Mouse (Mus musculus): ENCODE data around the gene Plxna2.
A peak's percentile ranks its signal among the peaks of the same experiment; 100 is the strongest.

Plxna2 gene

DNA sequence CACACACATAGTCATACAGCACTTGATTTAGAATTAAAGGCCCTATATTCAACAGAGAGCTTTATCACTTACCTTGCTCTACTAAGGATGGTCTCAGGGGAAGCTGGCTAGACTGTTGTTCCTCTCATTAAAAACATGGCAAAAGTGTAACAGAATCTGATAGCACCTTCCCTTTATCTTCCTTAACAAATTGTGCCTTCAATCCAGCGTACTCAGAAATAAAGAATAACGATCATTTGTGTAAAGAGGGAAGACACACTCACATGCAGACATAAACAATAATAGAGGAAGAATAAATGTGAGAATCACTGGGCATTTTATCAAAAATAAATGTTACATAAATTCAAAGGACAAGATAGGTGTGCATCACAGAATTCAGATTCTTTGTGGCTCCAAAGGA is at the start of gene Plxna2:
Plxna2 (plus strand) TSS at position 301 of the 400 bp plus-strand sequence.
- DNase-seq = no peak

GRCm38 (mm10) chr1:194573870-194574269 is 44.1 kb upstream of the Plxna2 start:
- no peak for DNase-seq

- peak; percentile 93 to 95 for DNase-seq
Measured at GRCm38 (mm10) chr1:194578270-194578669, 39.7 kb upstream of the Plxna2 start.

GRCm38 (mm10) chr1:194580539-194580938 is 37.5 kb upstream of the Plxna2 start:
- DNase-seq = no peak

DNA sequence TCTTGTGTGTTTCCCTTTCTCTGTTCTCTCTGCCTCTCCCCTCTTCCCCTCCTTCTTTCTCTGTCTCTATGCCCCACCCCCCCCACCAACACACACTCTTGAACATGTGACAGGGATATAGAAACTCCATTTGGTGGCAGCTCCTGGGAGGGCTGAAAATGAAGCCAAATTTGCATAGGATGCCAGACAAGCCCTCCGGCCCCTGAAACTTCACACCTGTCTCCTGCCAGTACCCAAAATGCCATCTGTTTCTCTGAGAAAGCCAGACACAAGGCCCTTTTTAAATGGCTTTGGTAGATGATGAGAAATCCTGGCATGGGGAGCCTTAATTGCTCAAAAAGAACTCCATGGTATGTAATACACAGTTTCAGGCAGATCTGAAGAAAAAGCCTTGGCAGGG is 31.3 kb upstream of the Plxna2 start:
- peak; percentile 67 to 69 for DNase-seq

GRCm38 (mm10) chr1:194587532-194587931 is 30.5 kb upstream of the Plxna2 start:
- DNase-seq = peak; percentile 45 to 51

DNA sequence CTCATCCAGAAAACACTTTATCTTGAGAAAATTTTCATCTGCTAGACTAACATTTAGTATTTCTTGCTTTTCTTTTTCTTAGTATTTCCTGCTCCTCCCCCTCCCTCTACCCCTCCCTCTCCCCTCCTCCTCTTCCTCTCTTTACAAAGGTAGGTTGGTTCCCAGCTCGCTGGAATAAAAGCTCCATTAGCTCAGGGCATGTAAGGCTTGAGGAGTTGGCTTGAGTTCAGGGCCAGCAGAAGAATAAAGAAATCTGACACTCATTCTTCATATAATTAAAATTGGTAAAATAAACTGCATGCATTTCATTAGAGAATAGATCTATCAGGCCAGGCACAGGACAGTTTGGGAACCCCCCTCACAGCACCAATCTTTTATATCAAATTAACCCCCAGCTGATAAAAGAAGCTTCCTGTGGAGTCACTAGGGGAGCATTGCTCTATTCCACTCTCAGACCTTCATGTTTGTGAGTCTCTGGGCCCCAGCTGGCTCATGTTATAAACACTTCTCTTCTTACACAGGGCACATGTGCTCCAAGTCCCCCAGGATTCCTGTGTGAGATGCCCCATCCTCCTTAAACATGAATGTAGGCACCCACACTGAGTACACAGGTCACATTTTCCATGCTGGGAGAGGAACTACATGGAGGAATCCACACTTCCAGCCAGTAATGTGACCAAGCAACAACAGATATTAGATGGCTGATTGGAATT is 29.9 kb upstream of the Plxna2 start:
- no peak for DNase-seq

- DNase-seq = peak; percentile 77 to 78
Measured at GRCm38 (mm10) chr1:194588711-194589451, 29.1 kb upstream of the Plxna2 start.

DNA sequence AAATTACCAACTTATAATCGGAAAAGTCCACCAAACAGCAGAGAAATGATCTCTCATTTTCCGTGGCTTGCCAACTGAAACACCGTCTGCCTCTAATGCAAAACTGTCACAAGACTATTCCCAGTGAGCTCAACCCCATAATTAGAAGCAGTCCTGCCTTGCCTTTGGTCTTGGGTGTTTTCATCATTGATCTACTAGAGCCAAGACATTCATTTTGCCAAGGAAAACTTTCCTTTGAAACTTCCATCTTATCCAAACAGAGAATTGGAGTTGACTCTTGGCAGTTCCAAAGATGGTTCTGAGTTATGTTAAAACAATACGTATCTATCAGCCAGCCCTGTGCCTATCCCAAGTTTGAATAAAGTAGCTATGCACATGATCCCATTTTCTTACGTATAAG is 24.9 kb upstream of the Plxna2 start:
- DNase-seq = no peak

DNA sequence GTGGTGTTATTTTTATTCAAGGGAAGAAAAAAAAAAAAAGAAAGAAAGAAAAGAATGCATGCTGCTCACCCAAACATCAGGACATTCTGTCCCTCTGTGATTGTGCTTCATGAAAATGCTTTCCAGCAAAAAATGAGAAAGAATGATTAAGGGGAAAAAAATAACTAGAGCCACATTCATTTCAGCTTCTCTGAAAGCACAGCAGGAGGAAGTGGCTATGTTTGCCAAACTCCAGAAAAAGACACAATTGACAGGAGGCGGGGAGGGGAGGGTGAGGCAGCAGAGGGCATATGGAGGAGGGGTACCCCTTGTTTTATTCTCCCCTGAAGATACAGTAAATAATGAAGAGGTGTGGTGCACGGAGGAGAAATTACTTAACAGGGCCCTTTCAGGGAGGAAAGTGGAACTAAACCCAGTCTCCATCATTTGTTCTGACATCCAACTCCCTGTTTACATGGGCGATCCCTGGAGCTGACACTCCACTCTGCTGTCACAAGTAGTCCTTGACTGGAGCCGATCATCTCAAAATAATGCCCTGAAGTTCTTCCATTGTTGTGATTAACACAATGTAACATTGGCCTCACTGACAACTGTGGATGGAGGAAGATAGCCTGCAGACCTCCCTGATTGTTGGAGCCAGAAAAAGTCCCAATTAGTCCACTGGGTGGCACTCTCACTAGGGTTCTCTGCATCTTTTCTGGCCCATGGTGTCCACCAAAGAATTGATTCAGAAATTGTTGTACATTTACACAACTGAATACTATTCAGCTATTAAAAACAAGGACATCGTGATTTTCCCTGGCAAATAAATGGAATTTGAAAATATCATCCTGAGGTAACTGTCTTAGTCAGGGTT is 10.4 kb upstream of the Plxna2 start:
- no peak for DNase-seq

- no peak for DNase-seq
Measured at GRCm38 (mm10) chr1:194610516-194610915, 7.5 kb upstream of the Plxna2 start.

DNA sequence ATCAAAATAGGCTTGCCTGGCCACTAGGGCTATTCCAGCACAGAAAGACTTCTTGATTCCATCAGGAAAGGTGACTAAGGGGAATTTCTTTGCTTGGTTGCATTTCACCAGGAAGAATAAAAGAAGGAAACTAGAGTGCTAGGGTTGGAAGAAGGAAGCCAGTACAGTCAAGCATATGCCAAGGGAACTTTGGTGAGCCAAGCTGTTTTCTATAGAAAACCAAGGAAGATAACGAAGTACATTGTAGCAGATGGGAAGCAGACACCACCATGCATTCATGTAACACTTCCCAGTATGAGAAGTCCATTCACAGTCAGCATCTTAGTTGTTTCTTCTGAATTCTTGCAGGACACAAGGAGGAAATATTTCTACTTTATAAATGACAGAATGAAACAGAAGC is 5.4 kb upstream of the Plxna2 start:
- no peak for DNase-seq

DNA sequence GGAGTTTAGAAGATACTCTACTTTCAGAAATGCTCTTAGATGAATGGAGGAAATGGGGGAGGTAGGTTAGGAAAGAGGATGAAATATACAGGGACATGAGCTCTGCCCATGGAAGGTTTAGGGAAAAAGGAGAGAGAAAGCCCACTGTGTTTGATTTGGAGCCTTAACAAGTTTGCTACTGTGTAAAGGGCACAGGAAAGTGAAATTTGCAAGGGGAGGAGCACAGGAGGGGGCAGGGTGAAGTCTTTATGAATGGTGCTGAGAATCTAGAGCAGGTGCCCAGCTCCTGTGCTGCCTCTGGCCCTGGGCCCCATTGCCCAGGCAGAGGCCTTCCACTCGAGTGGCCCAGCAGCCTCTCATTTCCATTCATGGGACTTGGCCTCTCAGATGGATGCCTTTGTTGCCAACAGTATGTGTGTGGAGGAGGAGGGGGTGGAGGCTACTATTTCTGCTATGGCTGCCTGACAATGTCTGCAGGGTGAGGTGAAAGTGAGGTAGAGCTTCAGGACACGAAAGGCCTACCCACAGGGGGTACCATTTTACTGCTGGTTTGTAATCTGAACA is 4.7 kb upstream of the Plxna2 start:
- DNase-seq = peak; percentile 43 to 56

DNA sequence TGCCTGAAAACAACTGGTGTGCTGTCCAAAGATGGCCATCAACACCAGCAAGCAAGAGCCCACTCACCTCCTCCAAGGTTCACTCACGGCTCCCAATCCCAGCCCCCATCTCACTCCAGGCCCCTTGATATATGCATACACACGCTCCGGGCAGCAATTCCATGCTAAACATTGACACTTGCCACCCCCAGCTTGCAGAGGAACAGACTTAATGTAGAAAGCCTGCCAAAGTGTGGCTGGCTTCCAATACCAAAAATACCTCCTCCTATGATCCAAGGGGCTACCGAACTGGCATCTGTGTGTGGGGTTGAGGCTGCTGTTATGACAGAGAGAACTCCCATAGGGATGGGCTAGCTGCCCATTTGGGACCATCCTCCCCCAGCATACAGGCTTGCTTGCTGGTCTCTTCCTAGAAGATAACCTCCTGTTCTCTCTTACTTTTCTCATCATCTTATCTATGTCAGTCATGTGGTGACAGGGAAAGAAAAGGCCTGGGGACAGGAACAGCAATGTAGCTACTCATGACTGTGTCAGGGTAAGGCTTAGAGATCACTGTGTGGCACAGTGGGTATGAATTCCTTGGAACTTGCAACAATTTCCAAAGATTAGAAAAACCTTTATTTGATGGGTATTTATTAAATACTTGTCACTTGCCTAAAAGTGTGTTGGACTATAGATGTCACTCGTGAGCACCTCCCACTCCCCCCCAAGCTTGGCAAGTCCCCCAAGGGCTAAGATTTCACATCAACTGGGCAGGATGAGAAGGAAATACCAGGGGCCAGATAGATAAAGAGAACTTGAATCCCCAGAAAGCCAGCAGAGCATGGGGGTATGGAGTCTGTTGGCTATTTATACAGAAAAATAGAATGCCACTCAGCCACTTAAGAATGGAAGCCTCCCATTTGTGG is 3.8 kb upstream of the Plxna2 start:
- no peak for DNase-seq

- DNase-seq = no peak
Measured at GRCm38 (mm10) chr1:194616136-194616535, 1.9 kb upstream of the Plxna2 start.

DNA sequence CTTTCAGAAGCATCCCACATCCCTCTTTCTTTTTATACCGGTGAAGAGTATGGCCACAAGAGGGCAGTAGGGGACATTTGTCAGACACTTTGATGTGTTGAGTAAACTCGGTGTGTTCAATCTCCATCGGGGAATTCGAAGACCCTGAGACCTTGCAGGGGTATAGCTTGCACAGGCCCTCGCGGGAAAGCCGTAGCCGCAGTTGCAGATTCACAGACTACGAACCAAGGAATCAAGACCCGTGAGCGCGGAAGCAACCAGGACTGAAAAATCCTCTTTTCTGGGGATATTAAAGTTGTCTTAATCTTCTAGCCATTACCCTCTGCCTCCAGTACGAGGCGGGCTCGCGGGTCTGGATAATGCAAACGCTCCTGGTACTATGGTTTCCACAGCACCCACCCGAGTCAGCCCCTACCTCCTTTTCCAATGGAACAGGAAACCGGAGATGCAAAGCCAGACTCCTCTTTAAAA is 858 bp downstream of the Plxna2 start:
- peak; percentile 75 to 93 for DNase-seq

- peak; percentile 92 for DNase-seq
Measured at GRCm38 (mm10) chr1:194619353-194620244, 1.6 kb downstream of the Plxna2 start.

DNA sequence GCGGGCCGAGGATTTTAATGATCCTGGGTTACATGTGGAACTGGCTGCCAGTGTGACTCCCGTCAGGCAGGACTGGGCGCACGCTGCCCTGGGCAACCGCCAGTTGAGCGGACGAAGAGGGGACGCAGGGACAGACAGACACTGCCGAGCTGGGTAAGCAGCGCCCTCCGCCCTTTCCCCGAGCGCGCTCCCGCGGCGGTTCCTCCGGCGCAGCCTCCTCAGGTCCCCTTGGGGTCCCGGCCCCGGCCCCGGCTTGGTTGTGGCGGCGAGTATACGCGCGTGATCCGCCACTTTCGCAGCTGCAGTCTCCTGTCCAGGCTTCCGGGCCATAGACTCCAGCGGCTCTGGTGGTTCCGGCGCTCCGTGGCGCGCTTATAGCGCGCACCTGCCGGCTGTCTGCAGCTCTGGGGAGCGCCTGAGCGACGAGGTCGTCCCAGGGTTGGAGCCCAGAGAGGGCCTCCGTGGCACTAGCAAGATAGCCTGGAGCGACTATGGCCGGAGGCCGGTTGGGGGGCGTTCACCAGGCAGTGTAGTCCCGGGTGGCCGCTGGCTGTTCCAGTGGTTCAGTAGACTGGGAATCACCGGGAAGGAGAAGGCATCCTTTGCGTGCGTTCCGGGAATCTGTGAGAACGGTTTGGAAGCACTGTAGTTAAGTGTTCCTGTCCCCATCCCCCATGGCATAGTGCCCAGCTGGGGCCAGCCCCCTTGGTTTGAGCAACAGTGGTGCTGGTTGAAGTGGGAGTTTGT is 2.4 kb downstream of the Plxna2 start:
- peak; percentile 62 to 67 for DNase-seq

DNA sequence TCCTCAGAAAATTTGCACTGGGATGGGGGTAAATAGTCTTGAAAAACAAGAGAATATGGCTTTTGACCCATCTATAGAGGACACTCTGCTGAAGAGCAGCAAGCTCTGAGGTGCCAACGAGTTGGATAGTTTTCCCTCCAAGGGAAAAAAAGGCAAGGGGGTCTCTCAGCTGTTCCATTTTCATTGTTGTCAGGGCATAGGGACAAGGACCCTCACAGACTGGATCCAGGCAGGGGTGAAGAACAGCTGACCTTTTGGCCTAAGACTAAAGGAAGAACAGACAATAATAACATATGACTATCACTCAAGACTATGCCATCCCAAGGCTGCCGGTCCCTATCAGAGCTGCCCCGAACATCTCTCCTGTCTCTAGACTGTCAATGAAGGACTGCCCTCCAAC is 4.2 kb downstream of the Plxna2 start:
- no peak for DNase-seq

DNA sequence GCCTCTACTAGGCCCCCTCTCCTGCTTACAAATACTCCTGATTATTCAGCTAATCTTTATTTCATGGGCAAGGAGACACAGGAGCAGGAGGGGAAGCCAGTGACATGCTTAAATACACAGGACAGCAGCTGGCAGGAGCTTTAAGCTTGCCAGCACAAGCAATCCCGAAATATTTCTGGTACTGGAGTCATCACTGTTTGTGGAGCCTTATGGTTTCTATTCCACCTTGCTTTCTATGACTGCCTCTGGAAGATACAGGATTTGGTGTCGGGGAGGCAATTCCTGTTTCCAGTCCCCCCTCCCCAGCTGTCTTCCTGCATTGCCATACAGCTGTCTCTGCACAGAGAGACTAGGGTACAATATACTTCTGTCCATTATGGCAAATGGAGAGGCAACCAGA is 4.7 kb downstream of the Plxna2 start:
- DNase-seq = no peak
